Mouse (Mus musculus) CH12.LX (cell line): Measurements from ENCODE around the gene Vax2.

Source experiments
- CHD1 ChIP-seq: IDR thresholded peaks from 2 replicates; pipeline ENCODE4 v1.6.1; 2012; ENCODE audit warnings: low read depth, low read length, improper control_type of control experiment, inconsistent platforms
- CTCF ChIP-seq, 2 experiments: IDR thresholded peaks in 1 of 2; conservative IDR thresholded peaks in 1 of 2; 2 replicates each; pipeline ENCODE4 v1.5.1; 2011 to 2012; ENCODE audit warnings: low read depth in 2 of 2, low read length in 2 of 2, improper control_type of control experiment in 1 of 2, inconsistent platforms in 1 of 2, mild to moderate bottlenecking in 1 of 2, moderate library complexity in 1 of 2
- EP300 ChIP-seq: IDR thresholded peaks from 2 replicates; pipeline ENCODE4 v1.6.1; 2011; ENCODE audit warnings: low read length, improper control_type of control experiment
- ETS1 ChIP-seq: conservative IDR thresholded peaks from 2 replicates; pipeline ENCODE4 v1.6.1; 2012; ENCODE audit warnings: low read depth, mild to moderate bottlenecking, inconsistent platforms, low read length, improper control_type of control experiment, moderate library complexity
- GABPA ChIP-seq: IDR thresholded peaks from 2 replicates; pipeline ENCODE4 v1.6.1; 2012; ENCODE audit warnings: low read depth, low read length, improper control_type of control experiment, inconsistent platforms; ENCODE audit not compliant: insufficient replicate concordance
- HCFC1 ChIP-seq: IDR thresholded peaks from 2 replicates; pipeline ENCODE4 v1.6.1; 2012; ENCODE audit warnings: low read depth, mild to moderate bottlenecking, inconsistent platforms, low read length, improper control_type of control experiment
- POLR2A ChIP-seq: IDR thresholded peaks from 2 replicates; pipeline ENCODE4 v1.6.1; 2011; ENCODE audit warnings: low read depth, mild to moderate bottlenecking, improper control_type of control experiment, low read length
- POLR2AphosphoS2 ChIP-seq: IDR thresholded peaks from 2 replicates; pipeline ENCODE4 v1.6.1; 2011; ENCODE audit warnings: low read depth, low read length, improper control_type of control experiment
- RAD21 ChIP-seq: IDR thresholded peaks from 2 replicates; pipeline ENCODE4 v1.6.1; 2011; ENCODE audit warnings: low read depth, mild to moderate bottlenecking, low read length, improper control_type of control experiment, moderate library complexity
- TCF12 ChIP-seq: IDR thresholded peaks from 2 replicates; pipeline ENCODE4 v1.6.1; 2014; ENCODE audit warnings: low read depth, mild to moderate bottlenecking, inconsistent platforms, low read length, improper control_type of control experiment
- USF2 ChIP-seq: conservative IDR thresholded peaks from 2 replicates; pipeline ENCODE4 v1.6.1; 2011; ENCODE audit warnings: low read depth, low read length, improper control_type of control experiment
- ZMIZ1 ChIP-seq: IDR thresholded peaks from 2 replicates; pipeline ENCODE4 v1.6.1; 2012; ENCODE audit warnings: low read depth, mild to moderate bottlenecking, inconsistent platforms, low read length, improper control_type of control experiment
- ZNF384 ChIP-seq: IDR thresholded peaks from 2 replicates; pipeline ENCODE4 v1.6.1; 2012; ENCODE audit warnings: low read depth, low read length, improper control_type of control experiment, inconsistent platforms

GRCm38 (mm10) chr6:83729350-83729970, 18.4 kb downstream of the Vax2 start:
- TF ChIP-seq RAD21, result no peak
- no peak for TF ChIP-seq CTCF (conservative IDR thresholded peaks at IDR 0.05 in 1 of 2, IDR thresholded peaks at IDR 0.05 in 1 of 2; ENCODE audit: low read depth in 2 of 2, low read length in 2 of 2)
- TF ChIP-seq EP300, result no peak
- TF ChIP-seq ZNF384, result no peak
- TF ChIP-seq TCF12, result no peak
- no peak for TF ChIP-seq POLR2A
- TF ChIP-seq HCFC1, result no peak
- no peak for TF ChIP-seq ZMIZ1
- no peak for TF ChIP-seq GABPA
- no peak for TF ChIP-seq ETS1
- no peak for TF ChIP-seq POLR2AphosphoS2
- no peak for TF ChIP-seq CHD1
- TF ChIP-seq USF2, result no peak
